Mouse (Mus musculus) adrenal gland, adult (tissue): ENCODE measurements around the gene Gk5.
"Not testable (repeated sequence)": the region's sequence is repeated elsewhere in the genome, so short reads cannot be mapped to it uniquely, and the experiment has no call there.

Experiments
- DNase-seq, 2 experiments: peaks; one replicate each; pipeline ENCODE4 v3.0.0; 2022 to 2023; ENCODE audit warnings: low spot score in 1 of 2; ENCODE audit not compliant: inconsistent age in 2 of 2

Gene Gk5

GRCm38 (mm10) chr9:96143633-96144032, 24.5 kb downstream of the Gk5 start:
- DNase-seq: no peak

- DNase-seq: no peak
Measured at GRCm38 (mm10) chr9:96144883-96145282, 25.7 kb downstream of the Gk5 start.

GRCm38 (mm10) chr9:96152801-96153200, 33.6 kb downstream of the Gk5 start:
- no peak for DNase-seq

- peak in 1 of 2 experiments; percentile 51 for DNase-seq
Measured at GRCm38 (mm10) chr9:96158431-96158830, 39.3 kb downstream of the Gk5 start.

- peak; percentile 46 to 64 for DNase-seq
Measured at GRCm38 (mm10) chr9:96159047-96159446, 39.9 kb downstream of the Gk5 start.

- DNase-seq: peak; percentile 63 to 66
Measured at GRCm38 (mm10) chr9:96160767-96161166, 41.6 kb downstream of the Gk5 start.

- DNase-seq: peak in 1 of 2 experiments; percentile 28
Measured at GRCm38 (mm10) chr9:96162421-96162820, 43.3 kb downstream of the Gk5 start.

- no peak for DNase-seq
Measured at GRCm38 (mm10) chr9:96163443-96163842, 44.3 kb downstream of the Gk5 start.

DNA sequence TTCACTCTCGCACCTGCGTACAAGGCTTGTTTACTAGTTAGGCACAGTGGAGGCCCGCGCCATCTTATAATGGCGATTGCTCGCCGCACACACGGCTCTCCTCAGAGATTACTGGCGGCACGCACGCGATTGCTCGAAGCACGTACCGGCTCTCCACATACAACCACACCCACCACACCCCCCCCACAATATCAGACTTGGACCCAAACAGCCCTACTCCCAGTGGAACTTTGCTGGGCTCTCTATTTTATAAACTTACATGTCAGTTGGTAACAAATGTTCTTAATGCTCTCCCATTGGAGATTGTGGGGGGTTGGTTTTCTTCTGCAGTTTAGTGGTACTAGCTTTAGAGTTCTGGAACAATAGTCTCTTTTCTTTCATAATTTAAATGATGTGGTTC, 44.8 kb downstream of the Gk5 start:
- DNase-seq: not testable (repeated sequence)

DNA sequence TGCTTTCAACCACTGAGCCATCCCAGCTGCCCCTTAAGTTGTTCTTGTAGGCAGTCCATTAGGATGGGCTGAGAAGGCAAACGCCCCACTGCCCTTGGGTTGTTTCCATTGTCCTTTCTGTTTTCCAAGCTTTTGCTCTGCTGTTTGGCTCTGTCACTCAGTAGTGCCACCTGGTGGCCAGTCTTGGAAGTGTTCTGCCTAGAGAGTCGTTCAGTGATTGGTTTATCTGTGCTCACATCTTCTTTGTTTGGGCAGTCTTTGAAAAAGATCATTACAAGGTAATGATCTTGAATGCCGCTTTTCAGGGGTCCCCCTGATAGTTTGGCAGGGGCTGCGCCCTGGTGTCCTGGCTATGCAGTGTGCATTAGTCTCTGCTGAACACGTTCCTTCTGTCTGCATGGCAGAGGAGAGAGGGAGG, 48.0 kb downstream of the Gk5 start:
- DNase-seq: peak; percentile 85 to 95

- no peak for DNase-seq
Measured at GRCm38 (mm10) chr9:96170600-96170999, 51.4 kb downstream of the Gk5 start.

DNA sequence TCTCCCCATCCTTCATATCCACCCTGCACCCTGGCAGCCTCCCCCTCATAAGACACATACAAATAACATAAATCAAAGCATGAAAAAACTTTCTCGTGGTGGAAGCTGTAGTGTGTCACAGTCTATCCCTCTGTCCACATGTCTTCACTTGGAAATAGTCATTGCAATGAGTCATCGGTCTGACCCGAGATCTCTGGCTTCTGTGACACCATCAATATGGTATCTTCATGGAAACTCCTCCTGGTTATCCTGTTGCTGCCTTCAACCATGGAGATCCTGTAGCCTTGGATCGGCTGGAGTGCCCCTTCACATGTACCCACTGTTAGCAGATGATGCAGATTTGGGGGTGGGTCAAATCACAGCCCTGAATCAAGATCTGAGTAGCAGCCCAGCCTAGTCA, 65.7 kb downstream of the Gk5 start:
- DNase-seq: peak in 1 of 2 experiments; percentile 65

DNA sequence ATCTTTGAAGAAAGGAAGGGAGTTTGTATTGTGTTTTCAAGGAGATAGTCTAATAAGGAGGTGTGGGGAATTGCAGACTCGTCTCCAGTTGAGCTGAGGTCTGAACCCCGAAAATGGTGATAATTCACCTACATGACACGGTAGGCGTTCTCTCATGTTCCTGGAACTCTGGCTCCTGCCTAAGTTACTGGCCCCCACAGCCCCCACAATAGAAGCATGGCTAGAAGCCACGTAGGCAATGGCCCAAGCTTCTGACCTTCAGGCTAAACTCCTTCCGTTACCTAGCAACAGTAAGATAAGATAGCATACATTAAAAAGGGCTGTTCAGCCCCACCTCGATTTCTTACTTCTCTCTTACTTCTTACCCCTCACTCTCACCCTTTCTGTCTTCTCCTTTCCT, 67.5 kb downstream of the Gk5 start:
- DNase-seq: peak in 1 of 2 experiments; percentile 54

- DNase-seq: peak; percentile 94 to 96
Measured at GRCm38 (mm10) chr9:96195885-96196622, 76.9 kb downstream of the Gk5 start, which contains the start of gene Tfdp2. Gene Tfdp2, plus strand, starts transcription at chr9:96196275.

- DNase-seq: peak; percentile 60 to 88
Measured at GRCm38 (mm10) chr9:96196636-96197181, 77.5 kb downstream of the Gk5 start.

GRCm38 (mm10) chr9:96197806-96198205, 78.6 kb downstream of the Gk5 start:
- peak in 1 of 2 experiments; percentile 59 for DNase-seq

- no peak for DNase-seq
Measured at GRCm38 (mm10) chr9:96203663-96204062, 84.5 kb downstream of the Gk5 start.

DNA sequence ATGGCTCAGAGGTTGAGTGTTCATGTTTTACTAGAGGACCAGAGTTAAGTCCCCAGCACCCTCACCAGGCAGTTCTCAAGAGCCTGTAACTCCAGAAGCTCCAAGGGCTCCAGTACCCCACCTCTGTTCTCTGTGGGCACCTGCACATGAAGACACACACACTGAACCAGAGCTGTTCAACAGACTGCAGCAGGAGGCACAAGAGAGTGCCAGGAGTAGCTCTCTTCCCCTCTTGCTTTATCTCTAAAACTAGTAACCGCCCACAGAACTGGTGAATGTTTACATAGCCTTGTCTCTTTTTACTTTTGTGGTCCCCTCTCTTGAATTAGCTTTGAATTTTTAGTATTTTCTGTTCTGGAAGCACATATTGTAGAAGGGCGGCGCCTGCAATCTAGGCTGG, 88.3 kb downstream of the Gk5 start:
- no peak for DNase-seq

- DNase-seq: no peak
Measured at GRCm38 (mm10) chr9:96213036-96213645, 94.0 kb downstream of the Gk5 start.

DNA sequence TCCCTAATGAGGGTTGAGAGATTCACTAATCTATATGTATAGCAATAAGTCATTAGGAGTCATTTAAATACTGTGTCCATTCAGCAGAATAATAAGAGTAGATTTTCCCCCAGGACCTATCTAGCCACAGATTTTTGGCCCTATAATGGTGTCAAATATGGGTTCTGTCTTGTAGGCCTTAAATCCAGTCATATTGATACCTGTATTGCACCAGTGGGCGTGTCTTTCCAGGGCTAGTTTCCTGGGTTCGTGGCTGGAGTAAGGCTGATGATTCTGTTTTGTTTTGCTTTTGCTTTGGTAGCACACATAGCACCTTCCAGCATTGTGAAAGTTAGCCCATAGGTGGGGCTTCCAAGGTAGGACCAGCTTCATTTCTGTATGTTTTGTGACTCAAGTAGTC, 95.0 kb downstream of the Gk5 start:
- DNase-seq: no peak

GRCm38 (mm10) chr9:96217299-96217698, 98.1 kb downstream of the Gk5 start:
- no peak for DNase-seq

- no peak for DNase-seq
Measured at GRCm38 (mm10) chr9:96217799-96218198, 98.6 kb downstream of the Gk5 start.
